Mouse (Mus musculus) C2C12 (cell line): Measurements from ENCODE around the gene Slc43a2. TPM values are rescaled to one million over a fixed set of nuclear protein-coding genes. Genes with fewer than 3 reads are reported as not detected.

ENCODE experiments used
- H3K27me3 ChIP-seq: one replicate; pipeline ENCODE4 v1.6.1; 2011; ENCODE audit not compliant: control insufficient read depth, insufficient read depth, insufficient read length
- H3K36me3 ChIP-seq: one replicate; pipeline ENCODE4 v1.6.1; 2011; ENCODE audit not compliant: control insufficient read depth, insufficient read depth
- H3K4me3 ChIP-seq: one replicate; pipeline ENCODE4 v1.5.1; 2011; ENCODE audit warnings: mild to moderate bottlenecking, control low read depth; ENCODE audit not compliant: poor library complexity, insufficient read depth, severe bottlenecking
- H3K79me2 ChIP-seq: one replicate; pipeline ENCODE4 v1.6.1; 2011; ENCODE audit not compliant: control insufficient read depth, insufficient read depth
- H3K79me3 ChIP-seq: one replicate; pipeline ENCODE4 v1.6.1; 2011; ENCODE audit warnings: low read depth, control low read depth
- H3ac ChIP-seq: one replicate; pipeline ENCODE3; 2011; ENCODE audit warnings: low read depth; ENCODE audit not compliant: control insufficient read depth, insufficient read length
- CEBPB ChIP-seq: IDR thresholded peaks from one replicate; pipeline ENCODE4 v1.6.1; 2011; ENCODE audit warnings: low read depth, mild to moderate bottlenecking, control low read depth, moderate library complexity
- CTCF ChIP-seq: IDR thresholded peaks from one replicate; pipeline ENCODE4 v1.5.1; 2011; ENCODE audit not compliant: control insufficient read depth, insufficient read depth, insufficient read length
- FOSL1 ChIP-seq: IDR thresholded peaks from one replicate; pipeline ENCODE4 v1.8.0; 2011; ENCODE audit warnings: mild to moderate bottlenecking, low read length; ENCODE audit not compliant: poor library complexity, insufficient read depth, severe bottlenecking
- MAX ChIP-seq: IDR thresholded peaks from one replicate; pipeline ENCODE4 v1.6.1; 2011; ENCODE audit warnings: mild to moderate bottlenecking, control low read depth
- MYOD1 ChIP-seq: IDR thresholded peaks from one replicate; pipeline ENCODE4 v1.6.1; 2011; ENCODE audit warnings: low read depth; ENCODE audit not compliant: control insufficient read depth, insufficient read length
- MYOG ChIP-seq: IDR thresholded peaks from one replicate; pipeline ENCODE4 v1.6.1; 2011; ENCODE audit not compliant: control insufficient read depth, insufficient read length; ENCODE audit errors: extremely low read depth
- USF1 ChIP-seq: IDR thresholded peaks from one replicate; pipeline ENCODE4 v1.6.1; 2011; ENCODE audit warnings: low read depth, mild to moderate bottlenecking, control low read depth, moderate library complexity
- polyA plus RNA-seq: library from polyadenylated mRNA; unstranded; fragments of >200 nt; fragmentation: generic; extraction: Trizol; gene quantifications from one replicate; pipeline ENCODE4 v1.2.1, GENCODE M21; 2012; ENCODE audit warnings: missing spikeins

Gene Slc43a2
- polyA plus RNA-seq, 1 experiment = 2.2 TPM

GRCm38 (mm10) chr11:75566276-75567196 is 35.0 kb downstream of the Slc43a2 start:
- H3ac ChIP-seq = peak overlapping the region; percentile 31
- no peaks in the 10 kb centered on the region for H3K79me2 ChIP-seq
- no peaks in the 10 kb centered on the region for H3K79me3 ChIP-seq
- no peaks in the 10 kb centered on the region for H3K27me3 ChIP-seq
- TF ChIP-seq CEBPB (no peak), MYOD1 (no peak), MAX (no peak), USF1 (no peak)
- no peak overlapping the region for H3K4me3 ChIP-seq
- peaks cover 5% of the 10 kb centered on the region for H3K36me3 ChIP-seq

- Histone ChIP-seq H3K36me3 (peaks cover 5% of the 10 kb centered on the region), H3ac (no peak overlapping the region), H3K79me2 (no peaks in the 10 kb centered on the region), H3K79me3 (no peaks in the 10 kb centered on the region), H3K27me3 (no peaks in the 10 kb centered on the region), H3K4me3 (no peak overlapping the region)
- TF ChIP-seq FOSL1 (no peak), MAX (no peak), USF1 (peak; percentile 89), MYOD1 (no peak)
Observed at GRCm38 (mm10) chr11:75567346-75568114, 36.0 kb downstream of the Slc43a2 start.

- H3K79me2 ChIP-seq = no peaks in the 10 kb centered on the region
- no peaks in the 10 kb centered on the region for H3K79me3 ChIP-seq
- H3ac ChIP-seq = no peak overlapping the region
- no peaks in the 10 kb centered on the region for H3K27me3 ChIP-seq
- no peak overlapping the region for H3K4me3 ChIP-seq
- TF ChIP-seq CEBPB (no peak), USF1 (no peak), FOSL1 (no peak), MYOD1 (no peak), CTCF (no peak), MAX (no peak), MYOG (no peak)
- peaks cover 5% of the 10 kb centered on the region for H3K36me3 ChIP-seq
Observed at GRCm38 (mm10) chr11:75568115-75568511, 36.6 kb downstream of the Slc43a2 start.

- Histone ChIP-seq H3K27me3 (no peaks in the 10 kb centered on the region), H3K79me3 (no peaks in the 10 kb centered on the region), H3K4me3 (no peak overlapping the region), H3K79me2 (no peaks in the 10 kb centered on the region), H3ac (no peak overlapping the region), H3K36me3 (peaks cover 5% of the 10 kb centered on the region)
- no peak for TF ChIP-seq USF1
- TF ChIP-seq MYOD1 = no peak
- TF ChIP-seq MAX = no peak
Observed at GRCm38 (mm10) chr11:75568962-75569361, 37.5 kb downstream of the Slc43a2 start.

- Histone ChIP-seq H3ac (no peak overlapping the region), H3K4me3 (no peak overlapping the region), H3K27me3 (no peaks in the 10 kb centered on the region), H3K79me3 (no peaks in the 10 kb centered on the region), H3K79me2 (no peaks in the 10 kb centered on the region), H3K36me3 (peaks cover 5% of the 10 kb centered on the region)
- TF ChIP-seq USF1 (no peak), MAX (no peak), MYOD1 (no peak), CEBPB (no peak), FOSL1 (no peak), MYOG (no peak), CTCF (no peak)
Observed at GRCm38 (mm10) chr11:75570375-75571125, 39.1 kb downstream of the Slc43a2 start.
